Mouse (Mus musculus): ENCODE measurements around the gene Gm11042. TPM values are rescaled to one million over a fixed set of nuclear protein-coding genes. Genes with fewer than 3 reads are reported as not detected.
A peak's percentile ranks its signal among the peaks of the same experiment; 100 is the strongest.

The Gm11042 gene
- polyA plus RNA-seq, 1 experiment from 2014 or later: not detected

GRCm38 (mm10) chr12:74301559-74301958 lies 14.6 kb downstream of the Gm11042 start:
- Histone ChIP-seq H3K36me3 (ENCODE audit: control insufficient read depth, insufficient read depth) (no peaks in the 10 kb centered on the region), H3K4me3 (ENCODE audit: low read depth, low read length) (no peak overlapping the region), H3K4me2 (ENCODE audit: low read depth, low read length) (no peak overlapping the region), H3K27me3 (ENCODE audit: control insufficient read depth, insufficient read depth, low read depth, low read length) (no peaks in the 10 kb centered on the region), H3K4me1 (ENCODE audit: control insufficient read depth, low read depth, low read length) (no peaks in the 10 kb centered on the region), H3K9ac (ENCODE audit: low read depth, low read length) (no peak overlapping the region), H3K27ac (ENCODE audit: low read length) (no peak overlapping the region), H3K9me3 (replicated peaks; ENCODE audit: control insufficient read depth, low read length) (no peaks in the 10 kb centered on the region)
- WGBS (ENCODE audit: insufficient replicate concordance): 67% methylated on average over 6 of the region's 6 CpGs
- no peak for ATAC-seq (ENCODE audit: low read depth)

GRCm38 (mm10) chr12:74296374-74296773 lies 19.8 kb downstream of the Gm11042 start:
- Histone ChIP-seq H3K36me3 (ENCODE audit: control insufficient read depth, insufficient read depth) (no peaks in the 10 kb centered on the region), H3K27ac (ENCODE audit: low read length) (no peak overlapping the region), H3K4me1 (ENCODE audit: control insufficient read depth, low read depth, low read length) (no peaks in the 10 kb centered on the region), H3K9me3 (replicated peaks; ENCODE audit: control insufficient read depth, low read length) (no peaks in the 10 kb centered on the region), H3K4me2 (ENCODE audit: low read depth, low read length) (no peak overlapping the region), H3K27me3 (ENCODE audit: control insufficient read depth, insufficient read depth, low read depth, low read length) (no peaks in the 10 kb centered on the region), H3K4me3 (ENCODE audit: low read depth, low read length) (no peak overlapping the region), H3K9ac (ENCODE audit: low read depth, low read length) (no peak overlapping the region)
- WGBS (ENCODE audit: insufficient replicate concordance): 42% methylated on average over 5 of the region's 5 CpGs
- ATAC-seq (ENCODE audit: low read depth): no peak

GRCm38 (mm10) chr12:74293624-74294023 lies 22.6 kb downstream of the Gm11042 start:
- no peaks in the 10 kb centered on the region for H3K4me1 ChIP-seq (ENCODE audit: control insufficient read depth, low read depth, low read length)
- no peak overlapping the region for H3K9ac ChIP-seq (ENCODE audit: low read depth, low read length)
- H3K4me2 ChIP-seq (ENCODE audit: low read depth, low read length): no peak overlapping the region
- H3K9me3 ChIP-seq (replicated peaks; ENCODE audit: control insufficient read depth, low read length): no peaks in the 10 kb centered on the region
- no peaks in the 10 kb centered on the region for H3K36me3 ChIP-seq (ENCODE audit: control insufficient read depth, insufficient read depth)
- H3K27me3 ChIP-seq (ENCODE audit: control insufficient read depth, insufficient read depth, low read depth, low read length): no peaks in the 10 kb centered on the region
- ATAC-seq (ENCODE audit: low read depth): no peak
- H3K27ac ChIP-seq (ENCODE audit: low read length): no peak overlapping the region
- H3K4me3 ChIP-seq (ENCODE audit: low read depth, low read length): no peak overlapping the region
- 6% methylated on average over 4 of the region's 4 CpGs for WGBS (ENCODE audit: insufficient replicate concordance)

GRCm38 (mm10) chr12:74290983-74291382 lies 25.2 kb downstream of the Gm11042 start:
- H3K27ac ChIP-seq (ENCODE audit: low read length): no peak overlapping the region
- no peaks in the 10 kb centered on the region for H3K9me3 ChIP-seq (replicated peaks; ENCODE audit: control insufficient read depth, low read length)
- no peaks in the 10 kb centered on the region for H3K36me3 ChIP-seq (ENCODE audit: control insufficient read depth, insufficient read depth)
- no peaks in the 10 kb centered on the region for H3K4me1 ChIP-seq (ENCODE audit: control insufficient read depth, low read depth, low read length)
- no peak overlapping the region for H3K4me3 ChIP-seq (ENCODE audit: low read depth, low read length)
- H3K9ac ChIP-seq (ENCODE audit: low read depth, low read length): no peak overlapping the region
- H3K4me2 ChIP-seq (ENCODE audit: low read depth, low read length): no peak overlapping the region
- H3K27me3 ChIP-seq (ENCODE audit: control insufficient read depth, insufficient read depth, low read depth, low read length): no peaks in the 10 kb centered on the region
- no peak for ATAC-seq (ENCODE audit: low read depth)
- WGBS (ENCODE audit: insufficient replicate concordance): 65% methylated on average over 4 of the region's 4 CpGs

GRCm38 (mm10) chr12:74284685-74285054 lies 31.5 kb downstream of the Gm11042 start:
- no peak for ATAC-seq (ENCODE audit: low read depth)
- no peaks in the 10 kb centered on the region for H3K4me1 ChIP-seq (ENCODE audit: control insufficient read depth, low read depth, low read length)
- no peak overlapping the region for H3K9ac ChIP-seq (ENCODE audit: low read depth, low read length)
- no peak overlapping the region for H3K4me3 ChIP-seq (ENCODE audit: low read depth, low read length)
- no peaks in the 10 kb centered on the region for H3K9me3 ChIP-seq (replicated peaks; ENCODE audit: control insufficient read depth, low read length)
- no peak overlapping the region; the same call in 1 of the 2 replicates for H3K4me2 ChIP-seq (ENCODE audit: low read depth, low read length)
- peaks cover 18% of the 10 kb centered on the region for H3K27me3 ChIP-seq (ENCODE audit: control insufficient read depth, insufficient read depth, low read depth, low read length)
- no peaks in the 10 kb centered on the region for H3K36me3 ChIP-seq (ENCODE audit: control insufficient read depth, insufficient read depth)
- no peak overlapping the region for H3K27ac ChIP-seq (ENCODE audit: low read length)
- WGBS (ENCODE audit: insufficient replicate concordance): 9% methylated on average over 11 of the region's 11 CpGs

- H3K9me3 ChIP-seq (replicated peaks; ENCODE audit: control insufficient read depth, low read length): no peaks in the 10 kb centered on the region
- WGBS (ENCODE audit: insufficient replicate concordance): 2% methylated on average over 49 of the region's 49 CpGs
- H3K4me3 ChIP-seq (ENCODE audit: low read depth, low read length): 0 out of 2 replicates have a peak overlapping the region, but pooled peaks have one; percentile 15
- no peaks in the 10 kb centered on the region for H3K4me1 ChIP-seq (ENCODE audit: control insufficient read depth, low read depth, low read length)
- ATAC-seq (ENCODE audit: low read depth): peak; percentile 24; the same call in 1 of the 2 replicates
- no peak overlapping the region for H3K27ac ChIP-seq (ENCODE audit: low read length)
- H3K9ac ChIP-seq (ENCODE audit: low read depth, low read length): no peak overlapping the region
- peaks cover 18% of the 10 kb centered on the region for H3K27me3 ChIP-seq (ENCODE audit: control insufficient read depth, insufficient read depth, low read depth, low read length)
- peak overlapping the region; percentile 39 for H3K4me2 ChIP-seq (ENCODE audit: low read depth, low read length)
- no peaks in the 10 kb centered on the region for H3K36me3 ChIP-seq (ENCODE audit: control insufficient read depth, insufficient read depth)
Measured at GRCm38 (mm10) chr12:74284020-74284684, 32.0 kb downstream of the Gm11042 start.

- Histone ChIP-seq H3K36me3 (ENCODE audit: control insufficient read depth, insufficient read depth) (no peaks in the 10 kb centered on the region), H3K4me2 (ENCODE audit: low read depth, low read length) (no peak overlapping the region), H3K4me1 (ENCODE audit: control insufficient read depth, low read depth, low read length) (no peaks in the 10 kb centered on the region), H3K27ac (ENCODE audit: low read length) (no peak overlapping the region), H3K4me3 (ENCODE audit: low read depth, low read length) (no peak overlapping the region), H3K27me3 (ENCODE audit: control insufficient read depth, insufficient read depth, low read depth, low read length) (peaks cover 18% of the 10 kb centered on the region), H3K9ac (ENCODE audit: low read depth, low read length) (no peak overlapping the region), H3K9me3 (replicated peaks; ENCODE audit: control insufficient read depth, low read length) (no peaks in the 10 kb centered on the region)
- 65% methylated on average over 1 of the region's 1 CpGs for WGBS (ENCODE audit: insufficient replicate concordance)
- no peak for ATAC-seq (ENCODE audit: low read depth)
Measured at GRCm38 (mm10) chr12:74282846-74283245, 33.3 kb downstream of the Gm11042 start.

- Histone ChIP-seq H3K9ac (ENCODE audit: low read depth, low read length) (no peak overlapping the region), H3K9me3 (replicated peaks; ENCODE audit: control insufficient read depth, low read length) (no peaks in the 10 kb centered on the region), H3K36me3 (ENCODE audit: control insufficient read depth, insufficient read depth) (no peaks in the 10 kb centered on the region), H3K4me1 (ENCODE audit: control insufficient read depth, low read depth, low read length) (no peaks in the 10 kb centered on the region), H3K4me2 (ENCODE audit: low read depth, low read length) (no peak overlapping the region), H3K27me3 (ENCODE audit: control insufficient read depth, insufficient read depth, low read depth, low read length) (peaks cover 18% of the 10 kb centered on the region), H3K27ac (ENCODE audit: low read length) (no peak overlapping the region), H3K4me3 (ENCODE audit: low read depth, low read length) (no peak overlapping the region)
- 65% methylated on average over 4 of the region's 4 CpGs for WGBS (ENCODE audit: insufficient replicate concordance)
- ATAC-seq (ENCODE audit: low read depth): no peak
Measured at GRCm38 (mm10) chr12:74281403-74281802, 34.8 kb downstream of the Gm11042 start.

GRCm38 (mm10) chr12:74277265-74277664 lies 38.9 kb downstream of the Gm11042 start:
- Histone ChIP-seq H3K4me1 (ENCODE audit: control insufficient read depth, low read depth, low read length) (no peaks in the 10 kb centered on the region), H3K36me3 (ENCODE audit: control insufficient read depth, insufficient read depth) (no peaks in the 10 kb centered on the region), H3K27ac (ENCODE audit: low read length) (no peak overlapping the region), H3K9ac (ENCODE audit: low read depth, low read length) (no peak overlapping the region), H3K27me3 (ENCODE audit: control insufficient read depth, insufficient read depth, low read depth, low read length) (no peaks in the 10 kb centered on the region), H3K4me2 (ENCODE audit: low read depth, low read length) (no peak overlapping the region), H3K9me3 (replicated peaks; ENCODE audit: control insufficient read depth, low read length) (no peaks in the 10 kb centered on the region), H3K4me3 (ENCODE audit: low read depth, low read length) (no peak overlapping the region)
- no peak for ATAC-seq (ENCODE audit: low read depth)
- 57% methylated on average over 5 of the region's 5 CpGs for WGBS (ENCODE audit: insufficient replicate concordance)

All from liver, embryonic 16.5 days (tissue).